Mouse (Mus musculus): ENCODE results near the gene Gm13697. TPM values are rescaled to one million over a fixed set of nuclear protein-coding genes. Genes with fewer than 3 reads are reported as not detected.
"Not testable (repeated sequence)": the region's sequence is repeated elsewhere in the genome, so short reads cannot be mapped to it uniquely, and the experiment has no call there.

The Gm13697 gene
- 1 to 10 TPM; 1.6 to 1.7 TPM for total RNA-seq (2021)
- long read RNA-seq = 0 reads

DNA sequence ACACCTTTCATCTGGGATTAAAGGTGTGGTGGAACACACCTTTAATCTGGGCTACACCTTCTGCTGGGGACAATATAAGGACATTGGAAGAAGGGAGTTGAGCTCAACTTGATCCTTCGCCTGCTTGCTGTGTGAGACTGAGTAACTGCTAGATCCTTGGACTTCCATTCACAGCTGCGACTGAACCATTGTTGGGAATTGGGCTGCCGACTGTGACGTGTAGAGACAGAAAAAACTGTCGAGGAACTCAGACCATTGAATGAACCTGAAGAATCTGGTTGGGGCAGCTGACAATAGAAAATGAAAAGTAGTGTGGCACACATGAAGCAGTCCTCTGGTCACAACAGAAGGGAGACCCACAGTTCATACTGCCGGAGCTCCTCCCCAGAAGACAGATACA lies at the start of gene Gm13697:
TSS of gene Gm13697 (plus strand) at position 301 of the 400 bp plus-strand sequence.
- not testable (repeated sequence) for DNase-seq (ENCODE audit: low spot score in 2 of 2)

- peak; percentile 89 to 94 for DNase-seq (ENCODE audit: low spot score in 2 of 2)
Observed at GRCm38 (mm10) chr2:83940931-83941361, 43.6 kb upstream of the Gm13697 start, which contains the start of gene Zswim2. Gene Zswim2, minus strand, starts transcription at chr2:83941228.

GRCm38 (mm10) chr2:83941378-83941777 lies 43.2 kb upstream of the Gm13697 start:
- DNase-seq (ENCODE audit: low spot score in 2 of 2) = no peak

DNA sequence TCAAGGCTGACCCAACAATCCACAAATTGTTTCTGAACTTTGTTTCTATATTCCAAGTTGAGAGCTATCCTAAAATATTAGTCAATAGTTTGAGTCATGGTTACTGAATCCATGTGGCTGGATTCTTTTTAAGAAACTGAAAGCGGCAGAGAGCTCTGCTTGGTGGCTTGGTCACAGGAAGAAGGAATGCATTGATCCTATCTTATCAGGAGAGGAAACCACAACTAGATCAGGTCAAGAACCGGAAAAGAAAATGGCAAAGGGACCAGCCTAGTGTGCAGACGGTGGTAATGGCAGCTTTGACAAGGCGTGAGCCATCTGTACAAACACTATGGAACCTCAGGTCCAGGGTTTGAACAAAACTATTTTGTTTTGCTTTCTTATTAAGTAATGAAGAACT lies 42.8 kb upstream of the Gm13697 start:
- no peak for DNase-seq (ENCODE audit: low spot score in 2 of 2)

GRCm38 (mm10) chr2:83955393-83955792 lies 29.1 kb upstream of the Gm13697 start, which contains the start of gene Gm13698:
Gene Gm13698, plus strand, starts transcription at chr2:83955693.
- not testable (repeated sequence) for DNase-seq (ENCODE audit: low spot score in 2 of 2)

GRCm38 (mm10) chr2:83961203-83961602 lies 23.3 kb upstream of the Gm13697 start, which contains the start of gene Gm13693:
Gene Gm13693, plus strand, starts transcription at chr2:83961503.
- DNase-seq (ENCODE audit: low spot score in 2 of 2) = not testable (repeated sequence)

- DNase-seq (ENCODE audit: low spot score in 2 of 2) = not testable (repeated sequence)
Observed at GRCm38 (mm10) chr2:83967013-83967412, 17.5 kb upstream of the Gm13697 start, which contains the start of gene Gm13695. Gene Gm13695, plus strand, starts transcription at chr2:83967313.

DNA sequence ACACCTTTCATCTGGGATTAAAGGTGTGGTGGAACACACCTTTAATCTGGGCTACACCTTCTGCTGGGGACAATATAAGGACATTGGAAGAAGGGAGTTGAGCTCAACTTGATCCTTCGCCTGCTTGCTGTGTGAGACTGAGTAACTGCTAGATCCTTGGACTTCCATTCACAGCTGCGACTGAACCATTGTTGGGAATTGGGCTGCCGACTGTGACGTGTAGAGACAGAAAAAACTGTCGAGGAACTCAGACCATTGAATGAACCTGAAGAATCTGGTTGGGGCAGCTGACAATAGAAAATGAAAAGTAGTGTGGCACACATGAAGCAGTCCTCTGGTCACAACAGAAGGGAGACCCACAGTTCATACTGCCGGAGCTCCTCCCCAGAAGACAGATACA lies 11.7 kb upstream of the Gm13697 start, which contains the start of gene Gm13696:
TSS of gene Gm13696 (plus strand) at position 301 of the 400 bp plus-strand sequence.
- DNase-seq (ENCODE audit: low spot score in 2 of 2) = not testable (repeated sequence)

DNA sequence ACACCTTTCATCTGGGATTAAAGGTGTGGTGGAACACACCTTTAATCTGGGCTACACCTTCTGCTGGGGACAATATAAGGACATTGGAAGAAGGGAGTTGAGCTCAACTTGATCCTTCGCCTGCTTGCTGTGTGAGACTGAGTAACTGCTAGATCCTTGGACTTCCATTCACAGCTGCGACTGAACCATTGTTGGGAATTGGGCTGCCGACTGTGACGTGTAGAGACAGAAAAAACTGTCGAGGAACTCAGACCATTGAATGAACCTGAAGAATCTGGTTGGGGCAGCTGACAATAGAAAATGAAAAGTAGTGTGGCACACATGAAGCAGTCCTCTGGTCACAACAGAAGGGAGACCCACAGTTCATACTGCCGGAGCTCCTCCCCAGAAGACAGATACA lies 5.9 kb upstream of the Gm13697 start, which contains the start of gene Gm13694:
TSS of gene Gm13694 (plus strand) at position 301 of the 400 bp plus-strand sequence.
- not testable (repeated sequence) for DNase-seq (ENCODE audit: low spot score in 2 of 2)

DNA sequence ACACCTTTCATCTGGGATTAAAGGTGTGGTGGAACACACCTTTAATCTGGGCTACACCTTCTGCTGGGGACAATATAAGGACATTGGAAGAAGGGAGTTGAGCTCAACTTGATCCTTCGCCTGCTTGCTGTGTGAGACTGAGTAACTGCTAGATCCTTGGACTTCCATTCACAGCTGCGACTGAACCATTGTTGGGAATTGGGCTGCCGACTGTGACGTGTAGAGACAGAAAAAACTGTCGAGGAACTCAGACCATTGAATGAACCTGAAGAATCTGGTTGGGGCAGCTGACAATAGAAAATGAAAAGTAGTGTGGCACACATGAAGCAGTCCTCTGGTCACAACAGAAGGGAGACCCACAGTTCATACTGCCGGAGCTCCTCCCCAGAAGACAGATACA lies 5.7 kb downstream of the Gm13697 start, which contains the start of gene Gm13691:
TSS of gene Gm13691 (plus strand) at position 301 of the 400 bp plus-strand sequence.
- DNase-seq (ENCODE audit: low spot score in 2 of 2) = not testable (repeated sequence)

GRCm38 (mm10) chr2:83993639-83994255 lies 9.2 kb downstream of the Gm13697 start:
- peak in 1 of 2 experiments; percentile 8 for DNase-seq (ENCODE audit: low spot score in 2 of 2)

DNA sequence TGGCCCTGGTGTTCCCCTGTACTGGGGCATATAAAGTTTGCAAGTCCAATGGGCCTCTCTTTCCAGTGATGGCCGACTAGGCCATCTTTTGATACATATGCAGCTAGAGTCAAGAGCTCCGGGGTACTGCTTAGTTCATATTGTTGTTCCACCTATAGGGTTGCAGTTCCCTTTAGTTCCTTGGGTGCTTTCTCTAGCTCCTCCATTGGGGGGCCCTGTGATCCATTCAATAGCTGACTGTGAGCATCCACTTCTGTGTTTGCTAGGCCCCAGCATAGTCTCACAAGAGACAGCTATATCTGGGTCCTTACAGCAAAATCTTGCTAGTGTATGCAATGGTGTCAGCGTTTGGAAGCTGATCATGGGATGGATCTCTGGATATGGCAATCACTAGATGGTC lies 10.0 kb downstream of the Gm13697 start:
- DNase-seq (ENCODE audit: low spot score in 2 of 2) = not testable (repeated sequence)

DNA sequence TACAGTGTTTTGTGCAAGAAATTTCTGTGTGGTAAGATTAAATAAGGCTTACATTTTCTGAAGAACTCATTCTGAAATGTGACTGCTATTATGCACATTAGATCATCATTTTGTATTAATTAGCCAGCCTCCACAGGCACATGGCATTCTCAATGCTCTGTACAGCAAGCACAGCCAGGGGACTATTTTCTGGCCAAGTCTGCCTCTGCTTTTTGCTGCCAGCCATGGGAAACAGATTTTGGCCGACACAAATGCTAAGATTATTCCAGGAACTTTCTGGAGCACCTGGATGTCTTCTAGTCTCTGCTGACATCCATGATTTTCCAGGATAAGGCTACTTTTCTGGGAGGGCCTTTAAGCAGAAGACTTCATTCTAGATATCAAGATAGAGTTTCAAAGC lies 24.4 kb downstream of the Gm13697 start:
- DNase-seq (ENCODE audit: low spot score in 2 of 2) = peak; percentile 56 to 83

DNA sequence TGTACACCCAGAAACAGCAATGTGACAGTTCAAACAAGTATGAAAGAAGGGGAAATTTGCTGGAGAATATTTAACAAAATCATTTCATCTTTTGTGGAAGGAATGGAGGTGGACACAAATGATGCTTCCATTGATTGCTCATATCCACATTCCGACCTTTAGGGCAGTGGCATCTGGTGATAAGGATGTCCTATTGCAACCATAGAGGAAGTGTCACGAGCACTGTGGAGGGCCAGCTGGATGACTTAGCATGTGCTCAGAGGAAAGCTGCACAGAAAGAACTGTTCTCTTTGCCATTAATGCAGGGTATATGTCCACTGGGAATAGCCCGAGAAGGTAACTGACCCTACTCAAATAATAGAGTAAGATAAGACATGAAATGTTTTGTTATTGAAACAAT lies 25.3 kb downstream of the Gm13697 start:
- DNase-seq (ENCODE audit: low spot score in 2 of 2) = no peak

GRCm38 (mm10) chr2:84014572-84014971 lies 30.0 kb downstream of the Gm13697 start:
- DNase-seq (ENCODE audit: low spot score in 2 of 2) = no peak

- DNase-seq (ENCODE audit: low spot score in 2 of 2) = not testable (repeated sequence)
Observed at GRCm38 (mm10) chr2:84016291-84016690, 31.7 kb downstream of the Gm13697 start.

- DNase-seq (ENCODE audit: low spot score in 2 of 2) = no peak
Observed at GRCm38 (mm10) chr2:84018330-84018729, 33.8 kb downstream of the Gm13697 start.

DNA sequence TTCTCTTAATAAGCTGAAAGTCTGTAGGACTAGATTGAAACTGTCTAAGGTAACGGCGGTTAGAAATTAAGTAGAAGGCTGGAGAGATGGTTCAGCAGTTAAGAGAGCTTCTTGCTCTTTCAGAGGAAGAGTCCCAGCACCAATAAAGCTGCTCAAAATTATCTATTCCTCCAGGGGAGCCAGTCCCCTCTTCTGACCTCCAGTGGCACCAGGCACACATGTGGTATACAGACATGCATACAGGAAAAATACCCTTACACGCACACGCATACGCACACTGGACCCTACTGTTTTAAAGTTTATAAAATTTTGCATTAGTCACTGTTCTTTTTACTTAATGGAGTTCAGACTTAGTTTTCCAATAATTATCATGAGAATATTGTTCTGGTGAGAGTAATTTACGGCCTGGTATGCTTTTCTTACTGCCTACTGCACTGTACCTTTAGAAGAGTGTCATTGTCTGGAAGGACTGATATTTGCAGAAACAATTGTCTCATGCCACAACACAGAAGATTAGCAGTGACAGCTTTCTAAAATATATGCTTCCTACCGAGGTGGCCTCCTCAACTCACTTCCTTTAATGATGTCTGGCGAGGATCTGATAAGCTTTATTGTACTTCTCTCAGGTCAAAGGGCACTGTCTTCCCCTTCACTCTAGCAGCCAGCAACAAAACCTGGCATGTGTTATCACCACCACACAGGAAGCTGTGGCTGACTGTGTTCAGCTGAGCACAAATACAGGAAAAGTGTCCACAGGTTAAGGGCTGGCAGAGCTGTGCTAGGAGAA lies 35.2 kb downstream of the Gm13697 start:
- DNase-seq (ENCODE audit: low spot score in 2 of 2) = no peak

DNA sequence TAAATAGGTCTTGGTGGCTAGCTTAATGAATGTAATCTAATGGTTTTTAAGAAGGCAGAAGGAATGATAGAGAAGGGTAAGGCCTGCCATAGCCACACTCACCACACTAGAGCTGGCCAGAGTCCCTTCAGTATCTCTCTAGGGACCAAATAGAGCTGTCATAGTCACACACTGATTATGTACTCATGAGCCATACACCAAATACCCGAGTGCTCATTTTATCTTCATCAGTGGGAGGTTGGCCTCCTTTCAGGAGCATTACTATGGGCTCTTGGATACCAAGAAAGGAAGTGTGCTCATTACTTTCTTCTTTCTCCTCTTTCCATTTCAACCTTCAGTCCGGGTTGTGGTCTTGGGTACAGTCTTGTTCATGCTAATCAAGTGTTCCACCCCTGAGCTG lies 37.4 kb downstream of the Gm13697 start:
- no peak for DNase-seq (ENCODE audit: low spot score in 2 of 2)

GRCm38 (mm10) chr2:84022905-84023304 lies 38.4 kb downstream of the Gm13697 start:
- peak in 1 of 2 experiments; percentile 4 for DNase-seq (ENCODE audit: low spot score in 2 of 2)

DNA sequence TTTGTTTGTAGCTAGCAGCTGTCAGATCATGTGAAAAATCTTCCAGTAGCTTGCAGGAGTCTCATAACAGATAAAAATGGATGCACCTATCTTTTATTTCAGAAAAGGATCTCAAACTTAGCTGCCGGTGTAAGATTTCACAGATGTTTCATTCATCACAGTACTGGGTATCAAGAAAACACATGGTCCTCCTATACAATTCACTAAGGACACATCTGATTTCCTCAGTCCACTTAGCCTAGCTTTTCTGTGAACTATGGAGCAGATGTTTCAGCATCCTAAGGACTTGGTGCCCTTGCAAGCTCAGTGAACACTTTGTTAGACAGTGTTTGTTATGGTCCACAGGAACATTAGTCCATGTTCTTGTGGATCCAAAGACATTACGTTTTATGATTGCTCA lies 38.8 kb downstream of the Gm13697 start:
- DNase-seq (ENCODE audit: low spot score in 2 of 2) = no peak

GRCm38 (mm10) chr2:84025217-84025616 lies 40.7 kb downstream of the Gm13697 start:
- peak; percentile 32 to 42 for DNase-seq (ENCODE audit: low spot score in 2 of 2)
